Mouse (Mus musculus): Measurements from ENCODE around the gene Khnyn. TPM values are rescaled to one million over a fixed set of nuclear protein-coding genes. Genes with fewer than 3 reads are reported as not detected.

Gene Khnyn
- polyA plus RNA-seq, 1 experiment: 24.2 TPM

DNA sequence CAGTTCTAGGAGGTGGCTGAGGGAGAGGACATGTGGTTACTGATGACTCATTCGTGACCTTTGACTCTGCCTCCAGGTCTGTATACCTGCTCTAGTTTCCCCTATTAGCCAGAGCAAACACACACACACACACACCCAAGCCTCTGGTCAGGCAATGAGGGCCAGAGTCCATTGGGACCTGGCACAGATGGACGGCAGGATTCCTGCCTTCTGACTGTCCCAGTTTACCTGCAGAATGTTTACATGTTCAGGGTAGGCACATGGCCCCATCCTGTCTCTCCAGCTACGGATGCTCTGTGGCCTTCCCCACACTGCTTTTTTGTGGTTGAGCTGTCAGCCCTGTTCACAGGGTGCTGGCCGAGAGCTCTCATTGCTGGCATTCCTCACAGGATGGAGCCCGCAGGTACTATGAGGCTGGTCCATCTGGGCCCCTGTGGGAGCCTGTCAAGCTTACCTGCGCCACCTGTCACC, 2.5 kb upstream of the Khnyn start:
- H3K4me3 ChIP-seq (replicated peaks; ENCODE audit: extremely low read depth, low read depth, low read length): no peak overlapping the region
- DNase-seq: no peak

GRCm38 (mm10) chr14:55883149-55883661, 1.5 kb upstream of the Khnyn start:
- WGBS: 96% methylated on average over 13 of the region's 13 CpGs
- Histone ChIP-seq H3K4me3 (replicated peaks; ENCODE audit: extremely low read depth, low read depth, low read length) (no peak overlapping the region), H3K4me1 (ENCODE audit: control insufficient read depth, insufficient read depth, low read length) (peaks cover 14% of the 10 kb centered on the region)
- no peak for TF ChIP-seq POLR2A (IDR thresholded peaks at IDR 0.05; ENCODE audit: borderline replicate concordance, extremely low read depth, low read depth, low read length)
- no peak for TF ChIP-seq CTCF (IDR thresholded peaks at IDR 0.05; ENCODE audit: insufficient read depth, low read length)
- no peak for DNase-seq

More for the DNA sequence above, 2.5 kb upstream of the Khnyn start:
- 63% methylated on average over 6 of the region's 6 CpGs for WGBS
- TF ChIP-seq CTCF (IDR thresholded peaks at IDR 0.05; ENCODE audit: insufficient read depth, low read length) (no peak), POLR2A (IDR thresholded peaks at IDR 0.05; ENCODE audit: borderline replicate concordance, extremely low read depth, low read depth, low read length) (no peak)
- peaks cover 14% of the 10 kb centered on the region for H3K4me1 ChIP-seq (ENCODE audit: control insufficient read depth, insufficient read depth, low read length)

- DNase-seq: no peak
- TF ChIP-seq CTCF (IDR thresholded peaks at IDR 0.05; ENCODE audit: insufficient read depth, low read length) (no peak), POLR2A (IDR thresholded peaks at IDR 0.05; ENCODE audit: borderline replicate concordance, extremely low read depth, low read depth, low read length) (no peak)
- H3K4me3 ChIP-seq (replicated peaks; ENCODE audit: extremely low read depth, low read depth, low read length): no peak overlapping the region
- peaks cover 14% of the 10 kb centered on the region for H3K4me1 ChIP-seq (ENCODE audit: control insufficient read depth, insufficient read depth, low read length)
- 86% methylated on average over 12 of the region's 12 CpGs for WGBS
These were observed 1.1 kb upstream of the Khnyn start for GRCm38 (mm10) chr14:55883663-55884062.

GRCm38 (mm10) chr14:55884166-55884565, 581 bp upstream of the Khnyn start, which contains the start of gene Cbln3:
Gene Cbln3 (minus strand): TSS chr14:55884392.
- DNase-seq: peak; percentile 29
- Histone ChIP-seq H3K4me1 (ENCODE audit: control insufficient read depth, insufficient read depth, low read length) (peaks cover 14% of the 10 kb centered on the region), H3K4me3 (replicated peaks; ENCODE audit: extremely low read depth, low read depth, low read length) (peak within 1 kb of the TSS; percentile 70)
- 33% methylated on average over 4 of the region's 4 CpGs for WGBS
- TF ChIP-seq CTCF (IDR thresholded peaks at IDR 0.05; ENCODE audit: insufficient read depth, low read length): no peak
- TF ChIP-seq POLR2A (IDR thresholded peaks at IDR 0.05; ENCODE audit: borderline replicate concordance, extremely low read depth, low read depth, low read length): no peak

GRCm38 (mm10) chr14:55885114-55885790, 505 bp downstream of the Khnyn start:
- WGBS: under 1% methylated on average over 22 of the region's 30 CpGs
- peak; percentile 37 for DNase-seq
- Histone ChIP-seq H3K4me3 (replicated peaks; ENCODE audit: extremely low read depth, low read depth, low read length) (peak overlapping the region; percentile 70), H3K4me1 (ENCODE audit: control insufficient read depth, insufficient read depth, low read length) (peaks cover 14% of the 10 kb centered on the region)
- no peak for TF ChIP-seq POLR2A (IDR thresholded peaks at IDR 0.05; ENCODE audit: borderline replicate concordance, extremely low read depth, low read depth, low read length)
- no peak for TF ChIP-seq CTCF (IDR thresholded peaks at IDR 0.05; ENCODE audit: insufficient read depth, low read length)

GRCm38 (mm10) chr14:55885791-55886271, 1.1 kb downstream of the Khnyn start:
- DNase-seq: peak; percentile 51
- peak overlapping the region; percentile 70 for H3K4me3 ChIP-seq (replicated peaks; ENCODE audit: extremely low read depth, low read depth, low read length)
- peaks cover 14% of the 10 kb centered on the region for H3K4me1 ChIP-seq (ENCODE audit: control insufficient read depth, insufficient read depth, low read length)
- 2% methylated on average over 16 of the region's 16 CpGs for WGBS
- TF ChIP-seq POLR2A (IDR thresholded peaks at IDR 0.05; ENCODE audit: borderline replicate concordance, extremely low read depth, low read depth, low read length) (peak; percentile 63; the same call in 1 of the 2 replicates), CTCF (IDR thresholded peaks at IDR 0.05; ENCODE audit: insufficient read depth, low read length) (no peak)

- H3K4me3 ChIP-seq (replicated peaks; ENCODE audit: extremely low read depth, low read depth, low read length): no peak overlapping the region
- H3K4me1 ChIP-seq (ENCODE audit: control insufficient read depth, insufficient read depth, low read length): peaks cover 14% of the 10 kb centered on the region
- WGBS: 65% methylated on average over 24 of the region's 24 CpGs
- TF ChIP-seq POLR2A (IDR thresholded peaks at IDR 0.05; ENCODE audit: borderline replicate concordance, extremely low read depth, low read depth, low read length) (no peak), CTCF (IDR thresholded peaks at IDR 0.05; ENCODE audit: insufficient read depth, low read length) (no peak)
- DNase-seq: no peak
These were observed 2.0 kb downstream of the Khnyn start for GRCm38 (mm10) chr14:55886571-55887382.

DNA sequence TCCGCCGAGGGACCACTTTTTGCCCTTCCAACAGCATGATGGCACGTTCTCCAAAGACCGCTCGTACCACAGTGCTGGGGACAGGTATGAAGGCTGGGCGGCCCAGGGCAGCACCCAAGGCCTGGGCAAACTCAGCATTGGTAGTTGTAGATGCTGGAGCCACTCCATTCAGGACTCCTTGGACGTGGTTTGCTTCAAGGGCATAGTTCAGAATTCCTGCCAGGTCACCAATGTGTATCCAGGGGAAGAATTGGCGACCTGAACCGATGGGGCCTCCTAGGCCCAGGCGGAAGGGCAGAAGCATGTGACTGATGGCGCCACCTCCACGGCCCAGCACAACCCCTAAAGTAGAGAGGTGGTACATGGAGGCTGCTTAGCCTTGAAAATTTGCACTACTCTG, 12.9 kb downstream of the Khnyn start:
- WGBS: 92% methylated on average over 12 of the region's 12 CpGs
- TF ChIP-seq POLR2A (IDR thresholded peaks at IDR 0.05; ENCODE audit: borderline replicate concordance, extremely low read depth, low read depth, low read length) (no peak), CTCF (IDR thresholded peaks at IDR 0.05; ENCODE audit: insufficient read depth, low read length) (no peak)

DNA sequence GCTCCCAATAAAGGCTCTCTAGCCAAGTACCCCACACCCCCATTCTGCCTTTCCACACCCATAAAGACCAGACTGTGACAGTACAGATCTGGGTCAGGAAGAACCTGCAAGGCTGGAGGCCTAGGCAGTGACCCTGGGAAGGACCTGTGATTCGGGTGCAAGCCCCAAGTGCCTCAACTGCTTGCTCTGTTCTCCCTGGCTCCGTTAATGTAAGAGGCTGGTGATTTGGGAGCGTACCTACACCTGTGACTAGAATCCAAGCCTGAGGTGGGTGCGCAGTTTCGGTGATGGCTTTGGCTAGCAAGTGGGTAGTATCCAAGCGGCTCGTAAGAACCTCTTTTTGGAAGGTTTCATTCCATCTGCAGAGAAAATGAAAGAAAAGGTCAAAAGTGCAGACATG, 14.2 kb downstream of the Khnyn start:
- no peak overlapping the region for H3K4me3 ChIP-seq (replicated peaks; ENCODE audit: extremely low read depth, low read depth, low read length)
- WGBS: 89% methylated on average over 7 of the region's 7 CpGs
- no peak for DNase-seq
- TF ChIP-seq POLR2A (IDR thresholded peaks at IDR 0.05; ENCODE audit: borderline replicate concordance, extremely low read depth, low read depth, low read length): no peak; the same call in 1 of the 2 replicates
- no peak for TF ChIP-seq CTCF (IDR thresholded peaks at IDR 0.05; ENCODE audit: insufficient read depth, low read length)
- peaks cover 4% of the 10 kb centered on the region for H3K4me1 ChIP-seq (ENCODE audit: control insufficient read depth, insufficient read depth, low read length)

More for the DNA sequence above, 12.9 kb downstream of the Khnyn start:
- Histone ChIP-seq H3K4me3 (replicated peaks; ENCODE audit: extremely low read depth, low read depth, low read length) (no peak overlapping the region), H3K4me1 (ENCODE audit: control insufficient read depth, insufficient read depth, low read length) (peaks cover 4% of the 10 kb centered on the region)
- DNase-seq: no peak

All from lung, adult 2 months (tissue).